Mouse (Mus musculus) intestine, postnatal 0 days (tissue): ENCODE measurements around the gene Fxn. TPM values are rescaled to one million over a fixed set of nuclear protein-coding genes. Genes with fewer than 3 reads are reported as not detected.

Experiments used
- ATAC-seq: fragments of 200-750 bp; cut with Nextera tagmentation; 2 replicates; pipeline ENCODE4 v1.8.0; 2017; ENCODE audit warnings: mild to moderate bottlenecking, moderate TSS enrichment, moderate library complexity
- H3K27ac ChIP-seq: fragments of 300-500 bp; sonication (generic); 2 replicates; pipeline ENCODE4 v1.5.1; 2014; ENCODE audit warnings: mild to moderate bottlenecking, low read depth, low read length, moderate library complexity
- H3K27me3 ChIP-seq: fragments of 300-500 bp; sonication (generic); replicated peaks from 2 replicates; pipeline ENCODE4 v1.6.1; 2014; ENCODE audit warnings: low read length, mixed read lengths; ENCODE audit not compliant: control insufficient read depth, insufficient read depth
- H3K36me3 ChIP-seq: fragments of 300-500 bp; sonication (generic); 2 replicates; pipeline ENCODE4 v1.6.1; 2014; ENCODE audit warnings: mild to moderate bottlenecking, moderate library complexity; ENCODE audit not compliant: control insufficient read depth, insufficient read depth
- H3K4me1 ChIP-seq: fragments of 300-500 bp; sonication (generic); replicated peaks from 2 replicates; pipeline ENCODE4 v1.6.1; 2014; ENCODE audit warnings: antibody characterized with exemption, low read length, mixed read lengths; ENCODE audit not compliant: control insufficient read depth, insufficient read depth
- H3K4me2 ChIP-seq: fragments of 300-500 bp; sonication (generic); replicated peaks from 2 replicates; pipeline ENCODE4 v1.6.1; 2014; ENCODE audit warnings: low read depth, mild to moderate bottlenecking, moderate library complexity
- H3K4me3 ChIP-seq: fragments of 300-500 bp; sonication (generic); 2 replicates; pipeline ENCODE4 v1.5.1; 2014; ENCODE audit warnings: low read depth, low read length
- H3K9ac ChIP-seq: fragments of 300-500 bp; sonication (generic); 2 replicates; pipeline ENCODE4 v1.6.1; 2014; ENCODE audit warnings: mild to moderate bottlenecking, low read depth, low read length
- H3K9me3 ChIP-seq: fragments of 300-500 bp; sonication (generic); 2 replicates; pipeline ENCODE4 v1.6.1; 2016; ENCODE audit warnings: mixed run types; ENCODE audit not compliant: control insufficient read depth
- CTCF ChIP-seq: sonication (generic); IDR thresholded peaks from 2 replicates; pipeline ENCODE4 v1.5.1; 2016; ENCODE audit warnings: low read depth, mild to moderate bottlenecking, control low read depth, antibody characterized with exemption, moderate library complexity
- WGBS: fragments of 180-500 bp; shearing (Covaris S2); extraction: QIAGEN DNeasy Blood & Tissue Kit; methylation state at CpG from one replicate; pipeline ENCODE4 v1.1.7; 2014; 5-methylcytosine and 5-hydroxymethylcytosine counted together
- polyA plus RNA-seq: library from polyadenylated mRNA; unstranded; fragments of >200 nt; fragmentation: Nextera tagmentation; extraction: Ambion mirVana; gene quantifications from 2 replicates; pipeline ENCODE4 v1.2.1, GENCODE M21; 2015

Fxn gene
- polyA plus RNA-seq, 1 experiment from 2014 or later: 21.1 TPM

GRCm38 (mm10) chr19:24279706-24280600, 452 bp downstream of the Fxn start:
- Histone ChIP-seq H3K4me1 (no peaks in the 10 kb centered on the region), H3K27ac (peak overlapping the region; percentile 60), H3K4me3 (peak overlapping the region; percentile 69), H3K36me3 (no peaks in the 10 kb centered on the region), H3K9ac (peak overlapping the region; percentile 58), H3K9me3 (no peaks in the 10 kb centered on the region), H3K27me3 (no peaks in the 10 kb centered on the region), H3K4me2 (peak overlapping the region; percentile 95)
- WGBS: under 1% methylated on average over 73 of the region's 78 CpGs
- TF ChIP-seq CTCF: peak; percentile 72
- ATAC-seq: peak; percentile 87

GRCm38 (mm10) chr19:24278859-24279258, 1.5 kb downstream of the Fxn start:
- 82% methylated on average over 15 of the region's 15 CpGs for WGBS
- Histone ChIP-seq H3K4me2 (peak overlapping the region; percentile 95), H3K36me3 (no peaks in the 10 kb centered on the region; the same call in 1 of the 2 replicates), H3K27ac (no peak overlapping the region), H3K27me3 (no peaks in the 10 kb centered on the region), H3K9me3 (no peaks in the 10 kb centered on the region), H3K4me1 (no peaks in the 10 kb centered on the region), H3K4me3 (no peak overlapping the region), H3K9ac (no peak overlapping the region)
- no peak for TF ChIP-seq CTCF
- ATAC-seq: no peak

- WGBS: 64% methylated on average over 3 of the region's 3 CpGs
- no peak overlapping the region for H3K4me2 ChIP-seq
- ATAC-seq: no peak
- no peak overlapping the region for H3K9ac ChIP-seq
- no peaks in the 10 kb centered on the region; the same call in 1 of the 2 replicates for H3K36me3 ChIP-seq
- no peaks in the 10 kb centered on the region for H3K4me1 ChIP-seq
- TF ChIP-seq CTCF: no peak
- no peak overlapping the region for H3K27ac ChIP-seq
- no peaks in the 10 kb centered on the region for H3K9me3 ChIP-seq
- no peaks in the 10 kb centered on the region for H3K27me3 ChIP-seq
- H3K4me3 ChIP-seq: no peak overlapping the region
These were observed 6.1 kb downstream of the Fxn start for GRCm38 (mm10) chr19:24274281-24274680.

GRCm38 (mm10) chr19:24271746-24272426, 8.5 kb downstream of the Fxn start:
- peak; percentile 98 for ATAC-seq
- 40% methylated on average over 16 of the region's 16 CpGs for WGBS
- H3K4me1 ChIP-seq: no peaks in the 10 kb centered on the region
- peaks cover 4% of the 10 kb centered on the region for H3K36me3 ChIP-seq
- H3K9me3 ChIP-seq: no peaks in the 10 kb centered on the region
- 0 out of 2 replicates have a peak overlapping the region, but pooled peaks have one; percentile 9 for H3K4me3 ChIP-seq
- H3K27ac ChIP-seq: peak overlapping the region; percentile 73
- H3K4me2 ChIP-seq: peak overlapping the region; percentile 51
- peak overlapping the region; percentile 31; the same call in 1 of the 2 replicates for H3K9ac ChIP-seq
- H3K27me3 ChIP-seq: no peaks in the 10 kb centered on the region
- TF ChIP-seq CTCF: peak; percentile 95

GRCm38 (mm10) chr19:24271326-24271725, 9.1 kb downstream of the Fxn start:
- Histone ChIP-seq H3K4me1 (no peaks in the 10 kb centered on the region), H3K36me3 (peaks cover 7% of the 10 kb centered on the region), H3K27ac (peak overlapping the region; percentile 73), H3K4me2 (peak overlapping the region; percentile 51), H3K27me3 (no peaks in the 10 kb centered on the region), H3K4me3 (0 out of 2 replicates have a peak overlapping the region, but pooled peaks have one; percentile 9), H3K9ac (no peak overlapping the region), H3K9me3 (no peaks in the 10 kb centered on the region)
- peak; percentile 79 for ATAC-seq
- 30% methylated on average over 7 of the region's 7 CpGs for WGBS
- TF ChIP-seq CTCF: no peak

GRCm38 (mm10) chr19:24268531-24268930, 11.9 kb downstream of the Fxn start:
- Histone ChIP-seq H3K4me2 (no peak overlapping the region), H3K4me3 (no peak overlapping the region), H3K27ac (no peak overlapping the region), H3K36me3 (peaks cover 7% of the 10 kb centered on the region), H3K27me3 (no peaks in the 10 kb centered on the region), H3K9ac (no peak overlapping the region), H3K9me3 (no peaks in the 10 kb centered on the region), H3K4me1 (0 out of 2 replicates have a peak, but pooled peaks cover 2% of the 10 kb centered on the region)
- ATAC-seq: no peak
- no peak for TF ChIP-seq CTCF
- WGBS: 52% methylated on average over 4 of the region's 4 CpGs
